Mouse (Mus musculus): ENCODE measurements at regions not wholly inside any gene's neighbourhood (a gene's known extent, or its start where the extent isn't known, plus 50 kb on each side); places are given as distances from the start of the nearest gene placed in this dataset.

- H3K27ac ChIP-seq (ENCODE audit: control insufficient read depth, insufficient read depth, low read depth, low read length, poor library complexity), result no peak overlapping the region
- H3K4me1 ChIP-seq (ENCODE audit: control insufficient read depth, insufficient read depth, low read length), result no peaks in the 10 kb centered on the region
- TF ChIP-seq POLR2A (IDR thresholded peaks at IDR 0.05; ENCODE audit: borderline replicate concordance, control insufficient read depth, low read depth, low read length), result no peak
- TF ChIP-seq CTCF (IDR thresholded peaks at IDR 0.05; ENCODE audit: control insufficient read depth, insufficient read depth, low read length), result no peak
- H3K4me3 ChIP-seq (replicated peaks; ENCODE audit: control insufficient read depth, low read depth, low read length), result no peak overlapping the region
- WGBS, result 78% methylated on average over 6 of the region's 6 CpGs
Measured at GRCm38 (mm10) chr9:47351036-47351435, 178.9 kb upstream of the Cadm1 start.

- H3K4me3 ChIP-seq (replicated peaks; ENCODE audit: control insufficient read depth, low read depth, low read length), result no peak overlapping the region
- H3K4me1 ChIP-seq (ENCODE audit: control insufficient read depth, insufficient read depth, low read length), result no peaks in the 10 kb centered on the region
- TF ChIP-seq POLR2A (IDR thresholded peaks at IDR 0.05; ENCODE audit: borderline replicate concordance, control insufficient read depth, low read depth, low read length) (no peak), CTCF (IDR thresholded peaks at IDR 0.05; ENCODE audit: control insufficient read depth, insufficient read depth, low read length) (no peak)
- H3K27ac ChIP-seq (ENCODE audit: control insufficient read depth, insufficient read depth, low read depth, low read length, poor library complexity), result no peak overlapping the region
- 39% methylated on average over 2 of the region's 2 CpGs for WGBS
Measured at GRCm38 (mm10) chr9:47353017-47353416, 177.0 kb upstream of the Cadm1 start.

DNA sequence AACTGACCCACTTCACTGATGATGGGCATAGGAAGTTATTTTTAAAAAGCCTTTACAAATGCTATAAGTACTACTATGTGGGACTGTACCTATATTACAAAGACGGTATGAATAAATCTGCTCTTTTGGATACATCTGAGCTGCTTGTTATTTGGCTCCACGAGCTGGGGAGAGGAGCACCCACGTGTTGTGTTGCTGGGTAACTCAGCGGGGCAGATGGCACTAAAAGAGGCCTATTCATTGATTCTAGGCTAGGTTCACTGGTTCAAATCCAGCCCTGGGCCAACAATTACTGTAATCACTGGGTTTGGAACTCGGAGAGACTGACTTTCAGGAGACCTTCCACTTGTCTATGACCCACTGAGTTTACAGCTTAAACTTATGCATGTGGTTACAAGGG lies 176.0 kb upstream of the Cadm1 start:
- H3K27ac ChIP-seq (ENCODE audit: control insufficient read depth, insufficient read depth, low read depth, low read length, poor library complexity), result no peak overlapping the region
- H3K4me1 ChIP-seq (ENCODE audit: control insufficient read depth, insufficient read depth, low read length), result no peaks in the 10 kb centered on the region
- H3K4me3 ChIP-seq (replicated peaks; ENCODE audit: control insufficient read depth, low read depth, low read length), result no peak overlapping the region
- no peak for TF ChIP-seq POLR2A (IDR thresholded peaks at IDR 0.05; ENCODE audit: borderline replicate concordance, control insufficient read depth, low read depth, low read length)
- no peak for TF ChIP-seq CTCF (IDR thresholded peaks at IDR 0.05; ENCODE audit: control insufficient read depth, insufficient read depth, low read length)
- WGBS, result 63% methylated on average over 5 of the region's 5 CpGs

- H3K4me1 ChIP-seq (ENCODE audit: control insufficient read depth, insufficient read depth, low read length), result no peaks in the 10 kb centered on the region
- no peak overlapping the region for H3K4me3 ChIP-seq (replicated peaks; ENCODE audit: control insufficient read depth, low read depth, low read length)
- WGBS, result 49% methylated on average over 2 of the region's 2 CpGs
- no peak overlapping the region for H3K27ac ChIP-seq (ENCODE audit: control insufficient read depth, insufficient read depth, low read depth, low read length, poor library complexity)
- TF ChIP-seq CTCF (IDR thresholded peaks at IDR 0.05; ENCODE audit: control insufficient read depth, insufficient read depth, low read length), result no peak
- TF ChIP-seq POLR2A (IDR thresholded peaks at IDR 0.05; ENCODE audit: borderline replicate concordance, control insufficient read depth, low read depth, low read length), result no peak
Measured at GRCm38 (mm10) chr9:47354423-47354822, 175.6 kb upstream of the Cadm1 start.

DNA sequence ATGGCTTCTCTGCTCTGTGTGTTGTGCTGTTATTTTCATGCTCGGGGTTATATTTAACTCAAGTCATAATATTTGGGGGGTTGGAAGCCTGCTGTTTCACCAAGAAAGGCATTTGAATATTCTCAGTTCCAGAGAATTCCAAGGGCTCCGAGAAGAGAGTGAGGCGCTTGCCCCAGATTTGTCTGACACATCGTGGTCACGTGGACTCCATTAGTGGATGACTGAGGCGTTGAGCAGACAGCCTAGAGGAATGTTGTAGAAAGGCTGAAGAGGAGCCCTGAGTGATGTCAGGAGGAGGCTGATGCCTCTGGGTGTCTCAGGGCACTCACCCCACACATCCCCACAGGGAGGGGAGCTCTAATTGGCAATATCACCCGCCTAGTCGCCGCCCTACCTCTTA lies 175.1 kb upstream of the Cadm1 start:
- Histone ChIP-seq H3K4me3 (replicated peaks; ENCODE audit: control insufficient read depth, low read depth, low read length) (no peak overlapping the region), H3K27ac (ENCODE audit: control insufficient read depth, insufficient read depth, low read depth, low read length, poor library complexity) (no peak overlapping the region), H3K4me1 (ENCODE audit: control insufficient read depth, insufficient read depth, low read length) (no peaks in the 10 kb centered on the region)
- 80% methylated on average over 9 of the region's 9 CpGs for WGBS
- TF ChIP-seq CTCF (IDR thresholded peaks at IDR 0.05; ENCODE audit: control insufficient read depth, insufficient read depth, low read length), result no peak
- no peak for TF ChIP-seq POLR2A (IDR thresholded peaks at IDR 0.05; ENCODE audit: borderline replicate concordance, control insufficient read depth, low read depth, low read length)

GRCm38 (mm10) chr9:47357756-47358399 lies 172.1 kb upstream of the Cadm1 start:
- TF ChIP-seq POLR2A (IDR thresholded peaks at IDR 0.05; ENCODE audit: borderline replicate concordance, control insufficient read depth, low read depth, low read length) (no peak), CTCF (IDR thresholded peaks at IDR 0.05; ENCODE audit: control insufficient read depth, insufficient read depth, low read length) (no peak)
- no peak overlapping the region for H3K27ac ChIP-seq (ENCODE audit: control insufficient read depth, insufficient read depth, low read depth, low read length, poor library complexity)
- H3K4me3 ChIP-seq (replicated peaks; ENCODE audit: control insufficient read depth, low read depth, low read length), result no peak overlapping the region
- 79% methylated on average over 17 of the region's 17 CpGs for WGBS
- no peaks in the 10 kb centered on the region for H3K4me1 ChIP-seq (ENCODE audit: control insufficient read depth, insufficient read depth, low read length)

DNA sequence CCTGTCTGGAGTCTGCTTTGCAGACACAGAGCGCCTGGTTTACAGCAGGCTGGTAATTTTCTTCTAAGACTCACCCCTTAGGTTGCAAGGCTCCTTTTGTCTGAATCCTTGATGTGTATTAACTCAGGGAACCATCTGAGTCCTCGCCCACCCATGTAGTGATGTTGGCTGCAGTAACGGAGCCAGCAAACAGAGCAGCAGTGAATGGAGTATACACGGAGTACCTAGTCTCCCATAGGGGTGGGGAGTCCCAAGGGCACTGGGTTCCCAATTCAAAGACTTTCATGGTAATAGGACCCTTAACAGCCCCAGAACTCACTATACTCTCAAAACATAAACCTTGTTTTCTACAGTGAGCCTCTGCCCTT lies 171.6 kb upstream of the Cadm1 start:
- Histone ChIP-seq H3K4me1 (ENCODE audit: control insufficient read depth, insufficient read depth, low read length) (no peaks in the 10 kb centered on the region), H3K4me3 (replicated peaks; ENCODE audit: control insufficient read depth, low read depth, low read length) (no peak overlapping the region), H3K27ac (ENCODE audit: control insufficient read depth, insufficient read depth, low read depth, low read length, poor library complexity) (no peak overlapping the region)
- TF ChIP-seq CTCF (IDR thresholded peaks at IDR 0.05; ENCODE audit: control insufficient read depth, insufficient read depth, low read length), result no peak
- TF ChIP-seq POLR2A (IDR thresholded peaks at IDR 0.05; ENCODE audit: borderline replicate concordance, control insufficient read depth, low read depth, low read length), result no peak
- 76% methylated on average over 4 of the region's 4 CpGs for WGBS

GRCm38 (mm10) chr9:47363086-47363485 lies 166.9 kb upstream of the Cadm1 start:
- TF ChIP-seq CTCF (IDR thresholded peaks at IDR 0.05; ENCODE audit: control insufficient read depth, insufficient read depth, low read length) (no peak), POLR2A (IDR thresholded peaks at IDR 0.05; ENCODE audit: borderline replicate concordance, control insufficient read depth, low read depth, low read length) (no peak)
- no peaks in the 10 kb centered on the region for H3K4me1 ChIP-seq (ENCODE audit: control insufficient read depth, insufficient read depth, low read length)
- WGBS, result 56% methylated on average over 11 of the region's 11 CpGs
- H3K27ac ChIP-seq (ENCODE audit: control insufficient read depth, insufficient read depth, low read depth, low read length, poor library complexity), result no peak overlapping the region
- H3K4me3 ChIP-seq (replicated peaks; ENCODE audit: control insufficient read depth, low read depth, low read length), result no peak overlapping the region

DNA sequence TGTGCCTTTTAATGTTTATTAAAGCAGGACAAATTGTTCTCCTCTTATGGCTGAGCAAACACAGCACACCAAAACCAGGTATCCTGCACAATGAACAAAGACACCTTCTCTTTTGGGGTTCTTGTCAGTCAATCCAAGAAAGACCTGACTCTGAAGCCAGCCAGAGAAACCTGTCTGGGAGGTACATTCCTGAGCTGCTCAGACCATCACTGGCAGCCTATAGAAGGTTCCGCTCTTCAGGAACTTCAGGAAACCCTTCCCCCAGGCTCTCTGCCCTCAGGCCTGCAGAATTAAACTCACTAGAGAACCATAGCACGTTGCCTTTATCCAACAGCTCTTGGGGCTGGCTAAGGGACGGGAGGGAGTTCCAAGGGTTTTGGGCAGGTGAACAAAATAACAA lies 165.2 kb upstream of the Cadm1 start:
- 73% methylated on average over 3 of the region's 3 CpGs for WGBS

More for the DNA sequence above, 165.2 kb upstream of the Cadm1 start:
- no peak overlapping the region for H3K27ac ChIP-seq (ENCODE audit: control insufficient read depth, insufficient read depth, low read depth, low read length, poor library complexity)
- no peak for TF ChIP-seq CTCF (IDR thresholded peaks at IDR 0.05; ENCODE audit: control insufficient read depth, insufficient read depth, low read length)
- no peak for TF ChIP-seq POLR2A (IDR thresholded peaks at IDR 0.05; ENCODE audit: borderline replicate concordance, control insufficient read depth, low read depth, low read length)
- no peaks in the 10 kb centered on the region for H3K4me1 ChIP-seq (ENCODE audit: control insufficient read depth, insufficient read depth, low read length)
- no peak overlapping the region for H3K4me3 ChIP-seq (replicated peaks; ENCODE audit: control insufficient read depth, low read depth, low read length)

Measured in bone marrow, adult 2 months (tissue).